Mouse (Mus musculus) midbrain, postnatal 0 days (tissue): ENCODE results near the gene Dtl. TPM values are rescaled to one million over a fixed set of nuclear protein-coding genes. Genes with fewer than 3 reads are reported as not detected.
A peak's percentile ranks its signal among the peaks of the same experiment; 100 is the strongest.

Source experiments
- ATAC-seq: fragments of 200-750 bp; cut with Nextera tagmentation; 2 replicates; pipeline ENCODE4 v1.8.0; 2017; ENCODE audit warnings: moderate number of reproducible peaks, mild to moderate bottlenecking, moderate TSS enrichment, moderate library complexity; ENCODE audit not compliant: low FRiP score
- DNase-seq: peaks from one replicate; pipeline ENCODE4 v3.0.0-alpha.2; 2015; ENCODE audit warnings: low spot score
- H3K27ac ChIP-seq: fragments of 300-500 bp; sonication (generic); 2 replicates; pipeline ENCODE4 v1.5.1; 2014; ENCODE audit warnings: low read depth, mild to moderate bottlenecking, low read length, mixed read lengths
- H3K27me3 ChIP-seq: fragments of 300-500 bp; sonication (generic); 2 replicates; pipeline ENCODE4 v1.6.1; 2014; ENCODE audit warnings: low read length, control low read depth, mixed read lengths; ENCODE audit not compliant: insufficient read depth
- H3K36me3 ChIP-seq: fragments of 300-500 bp; sonication (generic); 2 replicates; pipeline ENCODE4 v1.6.1; 2014; ENCODE audit warnings: low read length, control low read depth, mixed read lengths; ENCODE audit not compliant: insufficient read depth
- H3K4me1 ChIP-seq: fragments of 300-500 bp; sonication (generic); 2 replicates; pipeline ENCODE4 v1.6.1; 2014; ENCODE audit warnings: mild to moderate bottlenecking, control low read depth, antibody characterized with exemption, low read length, mixed read lengths; ENCODE audit not compliant: insufficient read depth
- H3K4me2 ChIP-seq: fragments of 300-500 bp; sonication (generic); 2 replicates; pipeline ENCODE4 v1.6.1; 2014; ENCODE audit warnings: low read depth, mild to moderate bottlenecking, low read length, mixed read lengths; ENCODE audit not compliant: poor library complexity, severe bottlenecking
- H3K4me3 ChIP-seq: fragments of 300-500 bp; sonication (generic); 2 replicates; pipeline ENCODE4 v1.5.1; 2014; ENCODE audit warnings: low read depth, mild to moderate bottlenecking, low read length, moderate library complexity
- H3K9ac ChIP-seq: fragments of 300-500 bp; sonication (generic); replicated peaks from 2 replicates; pipeline ENCODE4 v1.6.1; 2014; ENCODE audit warnings: mild to moderate bottlenecking, low read length, moderate library complexity, mixed read lengths; ENCODE audit not compliant: poor library complexity, severe bottlenecking
- H3K9me3 ChIP-seq: fragments of 300-500 bp; sonication (generic); 2 replicates; pipeline ENCODE4 v1.6.1; 2016; ENCODE audit warnings: low read length, control low read depth
- CTCF ChIP-seq: IDR thresholded peaks from 2 replicates; pipeline ENCODE4 v1.5.1; 2016; ENCODE audit warnings: antibody characterized with exemption, mild to moderate bottlenecking
- WGBS: fragments of 180-500 bp; shearing (Covaris S2); extraction: QIAGEN DNeasy Blood & Tissue Kit; methylation state at CpG from one replicate; pipeline ENCODE4 v1.1.7; 2014; 5-methylcytosine and 5-hydroxymethylcytosine counted together
- polyA plus RNA-seq: library from polyadenylated mRNA; unstranded; fragments of >200 nt; fragmentation: Nextera tagmentation; extraction: Ambion mirVana; gene quantifications from 2 replicates; pipeline ENCODE4 v1.2.1, GENCODE M21; 2015
- total RNA-seq: library from RNA; depleted of rRNA; stranded (reverse); fragments of >200 nt; gene quantifications from 2 replicates; pipeline ENCODE4 v1.2.3, GENCODE M21; 2014

Gene Dtl
- total and polyA plus RNA-seq, 2 experiments from 2014 or later: 2.0 to 2.5 TPM

DNA sequence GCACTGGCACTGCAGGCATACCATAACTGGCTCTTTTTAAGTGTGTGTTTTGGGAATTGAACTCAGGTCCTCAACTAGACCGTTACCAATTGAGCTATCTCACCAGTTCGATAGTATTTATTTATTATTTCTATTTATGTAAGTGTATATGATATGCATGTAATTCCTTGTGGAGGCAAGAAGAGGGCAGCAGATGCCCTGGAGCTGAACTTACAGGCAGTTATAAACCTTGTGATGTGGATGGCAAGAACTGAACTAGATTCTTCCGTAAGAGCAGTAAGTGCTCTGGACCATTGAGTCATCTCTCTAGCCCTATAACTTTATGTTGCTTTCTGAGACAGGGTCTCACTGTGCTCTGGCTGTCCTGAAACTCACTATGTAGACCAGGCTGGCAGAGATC, 11.7 kb upstream of the Dtl start:
- no peaks in the 10 kb centered on the region for H3K9me3 ChIP-seq
- ATAC-seq (no peak), DNase-seq (no peak)
- H3K4me3 ChIP-seq: no peak overlapping the region
- peaks cover 28% of the 10 kb centered on the region; the same call in 1 of the 2 replicates for H3K36me3 ChIP-seq
- no peak overlapping the region for H3K4me2 ChIP-seq
- WGBS: 91% methylated on average over 3 of the region's 3 CpGs
- no peaks in the 10 kb centered on the region for H3K4me1 ChIP-seq
- H3K27ac ChIP-seq: no peak overlapping the region
- TF ChIP-seq CTCF: peak; percentile 58
- no peak overlapping the region for H3K9ac ChIP-seq
- no peaks in the 10 kb centered on the region for H3K27me3 ChIP-seq

DNA sequence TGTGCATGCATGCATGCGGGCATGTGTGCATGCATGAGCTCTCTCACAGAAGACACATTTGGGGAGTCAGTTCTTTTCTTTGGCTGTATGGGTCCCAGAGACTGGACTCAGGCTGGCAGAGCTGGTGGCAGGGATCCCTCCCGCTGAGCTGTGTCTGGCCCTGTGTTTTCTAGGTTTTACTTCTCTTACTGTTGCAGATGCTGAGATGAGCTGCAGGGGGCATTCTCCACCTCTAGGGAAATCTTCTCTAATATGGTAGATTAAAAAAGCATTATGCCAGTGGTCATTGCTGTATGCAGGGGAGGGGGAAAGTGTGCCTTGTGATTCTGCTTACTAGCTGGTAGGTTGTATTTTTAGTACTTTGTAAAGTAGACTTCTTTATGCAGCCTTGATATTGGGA, 10.4 kb upstream of the Dtl start:
- Histone ChIP-seq H3K9ac (no peak overlapping the region), H3K27ac (no peak overlapping the region), H3K27me3 (no peaks in the 10 kb centered on the region), H3K9me3 (no peaks in the 10 kb centered on the region), H3K36me3 (peaks cover 28% of the 10 kb centered on the region; the same call in 1 of the 2 replicates), H3K4me1 (no peaks in the 10 kb centered on the region), H3K4me2 (no peak overlapping the region), H3K4me3 (no peak overlapping the region)
- peak; percentile 32; the same call in 1 of the 2 replicates for TF ChIP-seq CTCF
- ATAC-seq (no peak), DNase-seq (peak; percentile 12)
- 82% methylated on average over 2 of the region's 2 CpGs for WGBS

DNA sequence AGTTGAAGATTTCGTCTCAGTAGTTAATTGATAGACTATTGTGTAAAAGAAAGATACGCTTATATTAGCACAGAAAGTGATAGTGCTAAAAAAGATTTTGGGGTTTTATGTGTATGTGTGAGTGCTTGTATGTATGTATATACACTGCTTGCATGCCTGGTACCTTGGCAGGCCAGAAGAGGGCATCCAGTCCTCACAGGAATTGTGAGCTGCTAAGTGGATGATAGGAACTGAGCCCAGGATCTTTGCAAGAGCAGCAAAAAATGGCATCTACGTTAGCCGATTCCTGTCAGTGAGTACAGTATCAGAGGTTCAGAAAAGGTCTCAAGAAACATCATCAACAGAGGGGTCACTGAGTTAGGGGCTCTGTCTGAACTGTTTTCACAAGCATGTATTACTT, 9.1 kb upstream of the Dtl start:
- Histone ChIP-seq H3K4me3 (no peak overlapping the region), H3K4me2 (no peak overlapping the region), H3K9ac (no peak overlapping the region), H3K27ac (no peak overlapping the region), H3K27me3 (no peaks in the 10 kb centered on the region), H3K4me1 (no peaks in the 10 kb centered on the region), H3K36me3 (peaks cover 28% of the 10 kb centered on the region; the same call in 1 of the 2 replicates), H3K9me3 (no peaks in the 10 kb centered on the region)
- ATAC-seq: no peak
- DNase-seq: no peak
- TF ChIP-seq CTCF: peak; percentile 61
- 92% methylated on average over 4 of the region's 4 CpGs for WGBS

DNA sequence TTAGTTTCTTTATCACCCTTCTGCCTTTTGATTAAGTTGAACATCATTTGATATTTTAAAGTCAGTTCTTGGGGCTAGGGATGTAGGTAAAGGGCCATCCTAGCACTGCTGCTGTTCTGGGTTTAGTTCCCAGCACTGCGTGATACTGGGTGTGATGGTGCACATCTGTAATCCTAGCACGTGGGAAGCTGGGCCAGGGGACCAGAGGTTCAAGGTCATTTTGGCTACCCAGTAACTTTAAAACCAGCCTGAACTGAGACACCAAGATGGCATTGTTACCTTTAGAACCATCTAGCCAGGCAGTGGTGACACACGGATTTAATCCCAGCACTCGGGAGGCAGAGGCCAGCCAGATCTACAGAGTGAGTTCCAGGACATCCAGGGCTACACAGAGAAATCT, 8.5 kb upstream of the Dtl start:
- H3K27ac ChIP-seq: no peak overlapping the region
- H3K9ac ChIP-seq: no peak overlapping the region
- no peaks in the 10 kb centered on the region for H3K4me1 ChIP-seq
- peaks cover 28% of the 10 kb centered on the region; the same call in 1 of the 2 replicates for H3K36me3 ChIP-seq
- no peak for DNase-seq
- no peaks in the 10 kb centered on the region for H3K27me3 ChIP-seq
- no peak for ATAC-seq
- no peak overlapping the region for H3K4me3 ChIP-seq
- H3K4me2 ChIP-seq: no peak overlapping the region
- no peaks in the 10 kb centered on the region for H3K9me3 ChIP-seq
- 98% methylated on average over 4 of the region's 4 CpGs for WGBS
- no peak for TF ChIP-seq CTCF

DNA sequence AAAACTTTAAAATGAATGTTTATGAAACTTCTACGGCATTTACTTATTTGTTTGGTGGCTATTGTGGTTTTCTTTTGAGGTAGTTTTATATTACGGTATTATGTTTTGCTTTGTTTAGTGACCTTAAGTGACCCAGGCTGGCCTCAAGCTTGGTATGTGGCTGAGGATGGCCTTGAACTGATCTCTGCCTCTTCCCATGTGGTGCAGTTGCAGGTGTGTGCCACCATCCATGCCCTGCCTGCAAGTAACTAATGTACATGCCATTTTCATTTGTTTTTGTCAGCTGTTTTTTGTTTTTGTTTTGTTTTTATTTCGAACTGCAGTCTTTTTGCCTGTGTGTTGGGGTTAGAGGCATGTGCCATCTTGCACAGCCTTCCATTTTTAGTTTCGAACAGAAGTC, 6.3 kb upstream of the Dtl start:
- DNase-seq: no peak
- no peak overlapping the region for H3K9ac ChIP-seq
- no peaks in the 10 kb centered on the region for H3K27me3 ChIP-seq
- no peaks in the 10 kb centered on the region for H3K9me3 ChIP-seq
- peaks cover 8% of the 10 kb centered on the region for H3K4me1 ChIP-seq
- no peak for ATAC-seq
- no peak overlapping the region for H3K4me3 ChIP-seq
- TF ChIP-seq CTCF: no peak
- WGBS: 97% methylated on average over 4 of the region's 4 CpGs
- H3K36me3 ChIP-seq: peaks cover 14% of the 10 kb centered on the region; the same call in 1 of the 2 replicates
- no peak overlapping the region for H3K27ac ChIP-seq
- no peak overlapping the region for H3K4me2 ChIP-seq

DNA sequence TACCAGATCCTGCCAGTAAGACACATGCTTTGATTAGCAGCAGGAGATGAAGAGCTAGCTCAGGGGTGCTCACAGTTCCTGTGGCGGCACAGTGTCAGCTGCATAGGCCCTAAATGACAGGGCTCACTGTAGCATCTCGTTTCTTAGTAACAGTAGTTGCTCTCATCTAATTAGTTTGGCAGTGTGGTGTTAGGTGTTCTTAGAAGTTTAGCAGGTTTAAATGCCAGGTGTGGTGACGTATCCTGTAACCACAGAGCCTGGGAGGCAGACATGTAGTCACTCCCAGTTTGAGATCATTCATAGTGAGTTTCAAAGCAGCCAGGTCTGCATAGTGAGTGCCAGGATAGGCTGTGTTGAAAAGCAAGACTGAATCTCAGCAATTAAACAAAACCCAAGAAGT, 4.2 kb upstream of the Dtl start:
- TF ChIP-seq CTCF: no peak
- WGBS: 92% methylated on average over 3 of the region's 3 CpGs
- DNase-seq: no peak
- Histone ChIP-seq H3K27ac (no peak overlapping the region), H3K27me3 (no peaks in the 10 kb centered on the region), H3K36me3 (peaks cover 12% of the 10 kb centered on the region; the same call in 1 of the 2 replicates), H3K4me3 (no peak overlapping the region), H3K9me3 (no peaks in the 10 kb centered on the region), H3K4me1 (peaks cover 11% of the 10 kb centered on the region), H3K9ac (no peak overlapping the region), H3K4me2 (no peak overlapping the region)
- no peak for ATAC-seq
